Mouse (Mus musculus) small intestine, adult 2 months (tissue): ENCODE measurements at regions not wholly inside any gene's neighbourhood (a gene's known extent, or its start where the extent isn't known, plus 50 kb on each side); places are given as distances from the start of the nearest gene placed in this dataset.

Source experiments
- CTCF ChIP-seq: fragments of 200-500 bp; IDR thresholded peaks from 2 replicates; pipeline ENCODE4 v1.5.1; 2012; ENCODE audit warnings: low read depth, mild to moderate bottlenecking, control low read depth, inconsistent platforms, low read length, moderate library complexity, mixed read lengths; ENCODE audit not compliant: insufficient replicate concordance, insufficient read length; ENCODE audit errors: extremely low read depth
- POLR2A ChIP-seq: fragments of 200-500 bp; IDR thresholded peaks from 2 replicates; pipeline ENCODE4 v1.6.1; 2012; ENCODE audit warnings: low read depth, mild to moderate bottlenecking, control low read depth, inconsistent platforms, low read length, moderate library complexity

- TF ChIP-seq POLR2A (no peak), CTCF (no peak)
Measured at GRCm38 (mm10) chr14:76941474-76942212, 94.9 kb upstream of the Ccdc122 start.
